Mouse (Mus musculus) adrenal gland, postnatal 25 days (tissue): ENCODE measurements at regions not wholly inside any gene's neighbourhood (a gene's known extent, or its start where the extent isn't known, plus 50 kb on each side); places are given as distances from the start of the nearest gene placed in this dataset.

ENCODE experiments used
- DNase-seq: peaks from one replicate; pipeline ENCODE4 v3.0.0; 2021; ENCODE audit warnings: mixed read lengths

DNA sequence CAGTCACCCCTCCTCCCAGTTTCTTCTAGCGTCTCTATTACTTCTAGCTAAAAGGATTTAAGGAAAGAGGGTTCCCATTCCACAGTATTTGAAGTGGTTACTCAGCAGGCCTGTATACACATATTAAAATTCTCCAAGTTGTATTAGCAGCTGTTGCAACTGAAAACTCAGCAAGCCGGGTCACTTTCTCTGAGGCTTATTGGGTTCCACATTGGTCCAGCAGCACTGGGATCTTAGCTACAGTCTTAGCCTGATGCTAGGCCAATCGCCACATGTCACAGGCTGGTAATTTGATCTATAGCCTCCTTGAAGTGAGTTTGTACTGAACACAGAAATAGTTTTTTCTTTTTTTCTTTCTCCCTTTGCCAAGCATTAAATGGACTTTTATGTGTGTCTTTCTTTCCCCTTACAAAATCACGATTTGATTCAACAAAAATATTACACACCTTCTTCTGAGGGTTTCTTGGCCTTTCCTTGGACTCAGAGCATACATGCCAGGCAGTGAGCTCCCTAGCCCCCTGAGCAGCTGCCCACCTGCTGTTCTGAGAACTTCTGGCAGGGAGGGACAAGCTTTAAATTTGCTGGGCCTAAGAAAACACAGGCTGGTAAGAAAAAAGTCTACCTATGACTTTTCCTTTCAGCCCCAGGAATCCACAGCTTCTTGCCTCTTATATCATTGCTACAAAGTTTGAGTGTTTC, 297.3 kb downstream of the Kcnrg start:
- no peak for DNase-seq

DNA sequence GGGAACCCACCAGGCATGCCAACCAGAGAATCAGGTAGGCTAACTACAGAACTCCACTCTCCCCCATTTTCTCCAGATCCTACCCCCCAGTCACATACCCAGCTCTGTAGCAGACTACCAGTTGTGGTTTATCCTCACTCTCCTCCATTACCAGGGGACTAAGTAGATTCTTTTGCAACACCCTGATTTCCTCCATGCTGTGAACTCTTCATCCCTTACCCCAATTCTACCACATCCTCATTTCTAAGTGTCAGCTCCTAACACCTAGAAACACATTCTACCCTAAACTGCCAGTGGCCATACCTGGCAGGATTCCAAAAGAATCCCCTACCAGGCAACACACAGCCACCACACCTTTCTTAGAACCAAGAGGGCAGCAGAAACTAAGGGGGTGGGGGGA, 310.9 kb downstream of the Kcnrg start:
- DNase-seq = no peak

DNA sequence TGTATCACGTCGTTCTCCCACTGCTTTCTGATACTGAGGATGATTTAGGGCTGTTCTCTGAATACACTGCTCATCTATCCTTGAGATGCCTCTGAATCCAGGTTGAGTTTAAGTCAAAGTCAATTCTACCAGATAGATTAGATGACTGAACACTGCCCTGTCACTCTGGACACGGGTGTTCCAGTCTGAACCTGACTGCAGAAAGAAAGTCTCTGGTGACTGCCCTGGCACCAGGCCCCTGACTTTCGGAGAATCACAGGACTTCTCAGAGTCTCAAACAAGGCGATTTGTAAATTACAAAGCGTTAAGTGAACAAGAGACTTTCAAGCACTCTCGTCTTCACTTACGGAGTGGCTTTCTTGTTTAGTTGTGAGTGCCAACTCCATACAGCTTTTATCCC, 324.6 kb downstream of the Kcnrg start:
- DNase-seq = peak; percentile 7

- no peak for DNase-seq
Observed at GRCm38 (mm10) chr14:61941682-61942081, 334.4 kb downstream of the Kcnrg start.

GRCm38 (mm10) chr14:61945659-61946058, 338.4 kb downstream of the Kcnrg start:
- no peak for DNase-seq

- no peak for DNase-seq
Observed at GRCm38 (mm10) chr14:61949446-61949845, 342.2 kb downstream of the Kcnrg start.

GRCm38 (mm10) chr14:61950004-61950403, 342.4 kb upstream of the Rnaseh2b start:
- DNase-seq = no peak

- DNase-seq = no peak
Observed at GRCm38 (mm10) chr14:61953029-61953428, 339.4 kb upstream of the Rnaseh2b start.

- DNase-seq = no peak
Observed at GRCm38 (mm10) chr14:61955416-61955815, 337.0 kb upstream of the Rnaseh2b start.

GRCm38 (mm10) chr14:61960243-61960957, 332.0 kb upstream of the Rnaseh2b start:
- no peak for DNase-seq

DNA sequence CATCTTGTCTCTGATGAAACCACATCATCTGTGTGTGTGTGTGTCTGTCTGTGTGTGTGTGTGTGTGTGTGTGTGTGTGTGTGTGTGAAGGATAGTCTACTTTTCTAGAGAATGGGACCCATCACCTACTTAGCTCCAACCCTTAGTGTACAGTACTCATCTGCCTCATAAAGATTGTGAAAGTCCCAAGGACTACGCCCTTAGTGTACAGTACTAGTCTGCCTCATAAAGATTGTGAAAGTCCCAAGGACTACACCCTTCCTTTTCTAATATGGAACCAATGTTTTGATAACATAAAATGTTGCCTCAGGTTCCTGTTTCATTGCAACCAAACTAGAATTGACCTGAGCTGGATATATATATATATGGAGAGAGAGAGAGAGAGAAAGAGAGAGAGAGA, 323.9 kb upstream of the Rnaseh2b start:
- no peak for DNase-seq

DNA sequence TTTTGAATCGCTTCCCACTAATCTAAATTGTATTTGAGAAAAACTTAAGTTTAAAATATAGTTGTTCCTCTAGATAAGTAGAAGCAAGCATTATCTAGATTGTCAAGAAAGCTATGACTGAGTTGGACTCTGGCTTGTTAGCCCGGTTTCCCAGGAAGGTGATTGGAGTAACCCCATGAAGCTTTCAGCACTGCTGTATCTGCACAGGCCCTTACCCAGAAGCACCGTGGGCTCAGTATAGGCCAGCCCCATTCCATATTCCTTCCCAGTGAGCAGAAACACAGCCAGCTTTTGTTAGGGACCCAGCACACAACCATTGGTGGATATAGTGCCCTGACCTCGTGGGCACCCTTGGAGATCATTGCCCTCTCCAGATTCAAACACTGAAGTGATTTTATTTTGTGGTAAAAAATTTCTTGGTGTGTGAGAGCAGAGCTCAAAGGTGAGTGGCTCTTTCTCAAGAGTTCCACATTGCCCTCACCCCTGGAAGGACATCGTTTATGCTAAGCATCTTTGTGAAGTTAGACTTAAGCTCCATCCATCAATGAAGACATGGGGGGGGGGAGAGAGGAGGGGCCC, 323.3 kb upstream of the Rnaseh2b start:
- DNase-seq = no peak

GRCm38 (mm10) chr14:61970591-61970990, 321.8 kb upstream of the Rnaseh2b start:
- no peak for DNase-seq

- no peak for DNase-seq
Observed at GRCm38 (mm10) chr14:61971100-61972088, 321.0 kb upstream of the Rnaseh2b start.

- DNase-seq = no peak
Observed at GRCm38 (mm10) chr14:61975301-61975732, 317.1 kb upstream of the Rnaseh2b start.

DNA sequence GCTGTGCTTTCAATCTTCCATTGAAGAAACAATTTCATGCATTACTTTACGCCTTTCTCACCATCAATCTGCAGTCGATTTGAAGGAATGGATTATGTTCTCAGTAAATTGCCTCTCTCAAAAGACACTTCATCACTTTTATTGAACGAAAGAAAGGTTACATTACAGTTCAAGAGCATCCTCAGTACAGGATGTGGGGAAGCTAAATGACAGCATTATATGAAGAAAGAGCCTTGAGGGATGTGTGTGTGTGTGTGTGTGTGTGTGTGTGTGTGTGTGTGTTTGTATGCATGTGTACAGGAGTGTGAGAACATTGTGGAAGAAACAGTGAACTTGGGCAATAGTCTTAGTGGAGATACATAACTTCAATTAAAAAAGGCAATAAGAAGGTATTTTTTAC, 311.8 kb upstream of the Rnaseh2b start:
- DNase-seq = no peak

- DNase-seq = no peak
Observed at GRCm38 (mm10) chr14:61985575-61985974, 306.8 kb upstream of the Rnaseh2b start.

DNA sequence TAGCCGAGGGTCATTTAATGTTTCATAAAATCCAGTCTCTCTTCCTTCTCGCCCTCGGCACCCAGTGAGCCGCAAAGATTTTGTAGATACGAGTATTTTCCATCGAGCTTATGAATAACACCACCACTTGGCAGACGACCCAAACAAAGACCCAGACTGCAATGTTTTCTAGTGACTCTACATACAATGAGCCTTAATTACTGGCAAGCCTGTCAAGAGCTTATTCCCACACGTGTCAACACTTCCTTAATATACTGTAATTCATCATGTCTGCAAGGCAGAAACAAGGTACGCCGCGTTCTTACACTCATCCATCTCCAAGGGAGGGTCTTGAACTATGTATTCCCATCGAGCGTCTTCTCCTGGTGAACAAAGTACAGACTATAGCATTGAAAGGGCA, 306.2 kb upstream of the Rnaseh2b start:
- no peak for DNase-seq

- DNase-seq = no peak
Observed at GRCm38 (mm10) chr14:61995253-61995652, 297.1 kb upstream of the Rnaseh2b start.

GRCm38 (mm10) chr14:61997736-61998135, 294.7 kb upstream of the Rnaseh2b start:
- DNase-seq = no peak

- DNase-seq = no peak
Observed at GRCm38 (mm10) chr14:61998259-61998658, 294.1 kb upstream of the Rnaseh2b start.

DNA sequence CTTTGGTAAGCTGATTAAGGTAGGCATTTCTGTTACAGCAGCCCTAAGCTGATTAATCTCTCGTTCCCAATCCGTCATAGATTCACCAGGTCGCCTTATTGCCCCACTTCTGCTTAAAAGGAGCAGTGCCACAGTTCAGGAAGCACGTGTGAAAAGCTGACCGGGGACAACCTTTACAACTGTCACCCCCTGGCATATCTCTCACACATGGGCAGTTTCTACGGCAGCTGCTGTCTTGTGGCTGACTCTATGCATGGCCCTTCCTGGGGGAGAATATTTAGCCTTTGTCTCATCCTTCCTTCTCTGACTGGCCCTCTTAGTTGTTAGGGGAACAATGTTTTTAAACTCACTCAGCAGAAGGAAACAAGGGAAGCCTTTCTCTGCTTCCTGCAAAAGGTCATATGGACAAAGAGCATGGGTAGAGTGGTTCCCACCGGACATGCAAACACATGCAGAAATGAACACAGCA, 290.9 kb upstream of the Rnaseh2b start:
- no peak for DNase-seq
